Mouse (Mus musculus): ENCODE results near the gene Nlrp4f. TPM values are rescaled to one million over a fixed set of nuclear protein-coding genes. Genes with fewer than 3 reads are reported as not detected.

The Nlrp4f gene
- polyA plus RNA-seq, 1 experiment from 2014 or later: not detected

DNA sequence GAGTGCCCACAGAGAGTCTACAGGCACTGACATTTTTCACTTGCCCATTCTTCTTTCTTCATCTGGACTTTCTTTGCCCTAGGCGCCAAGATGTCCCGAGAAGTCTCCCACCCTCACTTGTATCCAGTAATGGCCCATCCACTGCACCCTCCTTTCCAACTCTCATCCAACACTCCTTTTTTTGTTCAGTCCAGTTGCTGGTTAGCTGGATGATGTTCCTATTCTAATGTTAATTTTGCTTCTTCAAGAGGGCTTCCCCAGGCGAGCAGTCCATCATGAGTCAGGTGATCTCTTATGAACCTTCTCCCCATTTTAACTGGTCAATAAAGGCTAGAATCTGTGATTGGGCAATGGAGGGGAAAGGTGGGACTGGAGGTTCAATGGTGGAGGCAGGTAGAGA is 31.7 kb downstream of the Nlrp4f start:
- DNase-seq (ENCODE audit: extremely low spot score, low spot score): no peak
- 84% methylated on average over 3 of the region's 3 CpGs for WGBS
- H3K36me3 ChIP-seq (replicated peaks): no peaks in the 10 kb centered on the region
- no peak overlapping the region for H3K27ac ChIP-seq
- peaks cover 6% of the 10 kb centered on the region for H3K4me1 ChIP-seq
- no peaks in the 10 kb centered on the region for H3K27me3 ChIP-seq (ENCODE audit: poor library complexity, severe bottlenecking)
- H3K9me3 ChIP-seq: peaks cover 5% of the 10 kb centered on the region; the same call in 1 of the 2 replicates
- no peak overlapping the region for H3K4me3 ChIP-seq

DNA sequence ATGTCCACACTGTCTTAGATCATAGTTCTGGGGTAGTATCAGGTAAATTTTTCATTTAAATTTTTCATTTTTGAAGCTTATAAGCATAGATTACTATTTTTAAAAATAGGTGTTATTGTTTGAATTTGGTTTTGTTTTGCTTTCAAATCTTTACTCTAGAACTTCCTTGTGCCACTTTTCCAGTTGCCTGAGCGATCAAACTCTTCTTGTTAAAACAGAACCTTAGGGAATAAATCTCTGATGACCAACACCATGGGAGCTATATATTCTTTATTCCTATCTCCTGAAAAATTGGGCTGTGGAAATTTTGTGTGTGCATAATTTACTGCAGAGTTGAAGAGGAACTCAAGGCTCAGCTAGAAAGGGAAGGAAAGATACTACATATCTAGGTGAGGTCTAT is 55.8 kb downstream of the Nlrp4f start, which contains the start of gene Olfr466:
TSS of gene Olfr466 (plus strand) at position 301 of the 400 bp plus-strand sequence.
- Histone ChIP-seq H3K4me3 (no peak within 1 kb of the TSS), H3K9me3 (0 out of 2 replicates have a peak, but pooled peaks cover 4% of the 10 kb centered on the region), H3K27me3 (ENCODE audit: poor library complexity, severe bottlenecking) (no peaks in the 10 kb centered on the region), H3K36me3 (replicated peaks) (no peaks in the 10 kb centered on the region), H3K4me1 (no peaks in the 10 kb centered on the region), H3K27ac (no peak within 1 kb of the TSS)
- WGBS: 74% methylated on average over 1 of the region's 1 CpGs
- DNase-seq (ENCODE audit: extremely low spot score, low spot score): no peak

DNA sequence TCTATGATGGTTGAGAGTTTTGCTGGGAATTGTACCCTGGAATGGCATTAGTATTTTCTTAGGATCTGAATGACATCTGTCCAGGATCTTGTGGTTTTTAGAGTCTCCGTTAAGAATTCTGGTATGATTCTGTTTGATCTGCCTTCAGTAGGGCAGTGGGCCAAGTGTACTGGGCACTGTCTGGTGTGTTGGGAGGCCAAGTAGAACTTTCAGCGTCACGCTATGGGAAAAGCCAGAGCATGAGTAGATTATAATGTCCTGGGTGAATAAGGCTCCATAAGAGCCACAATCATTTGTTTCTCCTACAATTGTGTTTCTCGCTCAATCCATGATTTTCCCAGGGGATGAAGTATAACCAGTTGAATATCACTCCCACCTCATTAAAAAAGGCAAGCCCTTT is 68.0 kb downstream of the Nlrp4f start, which contains the start of gene Olfr465-ps1:
TSS of gene Olfr465-ps1 (plus strand) at position 301 of the 400 bp plus-strand sequence.
- H3K4me1 ChIP-seq: no peaks in the 10 kb centered on the region
- 89% methylated on average over 4 of the region's 4 CpGs for WGBS
- H3K27ac ChIP-seq: no peak within 1 kb of the TSS
- no peak for DNase-seq (ENCODE audit: extremely low spot score, low spot score)
- peaks cover 2% of the 10 kb centered on the region; the same call in 1 of the 2 replicates for H3K9me3 ChIP-seq
- no peaks in the 10 kb centered on the region for H3K27me3 ChIP-seq (ENCODE audit: poor library complexity, severe bottlenecking)
- H3K4me3 ChIP-seq: no peak within 1 kb of the TSS
- no peaks in the 10 kb centered on the region for H3K36me3 ChIP-seq (replicated peaks)

Other genes with a start within 250 kb of the Nlrp4f start
- gene Spata31d1c, start 172.9 kb downstream of the Nlrp4f start, polyA plus RNA-seq (2016; fragmentation: Nextera tagmentation; extraction: Ambion mirVana): not detected in 2 replicates
- not detected in 2 replicates for gene Prss47, start 153.2 kb downstream of the Nlrp4f start, polyA plus RNA-seq (2016; fragmentation: Nextera tagmentation; extraction: Ambion mirVana)
- 37.7 and 43.5 TPM in 2 replicates for gene Mfsd14b, start 93.0 kb downstream of the Nlrp4f start, polyA plus RNA-seq (2016; fragmentation: Nextera tagmentation; extraction: Ambion mirVana)
- gene Olfr465-ps1, start 67.9 kb downstream of the Nlrp4f start, polyA plus RNA-seq (2016; fragmentation: Nextera tagmentation; extraction: Ambion mirVana): not detected in 2 replicates
- gene Olfr466, start 55.7 kb downstream of the Nlrp4f start, polyA plus RNA-seq (2016; fragmentation: Nextera tagmentation; extraction: Ambion mirVana): not detected in 2 replicates
- gene Gm10775, start 53.6 kb upstream of the Nlrp4f start, polyA plus RNA-seq (2016; fragmentation: Nextera tagmentation; extraction: Ambion mirVana): not detected in 2 replicates
- 12.5 and 16.6 TPM in 2 replicates for gene Zfp369, start 72.8 kb upstream of the Nlrp4f start, polyA plus RNA-seq (2016; fragmentation: Nextera tagmentation; extraction: Ambion mirVana)

Data from forebrain, embryonic 10.5 days (tissue).